Mouse (Mus musculus) MEL (cell line): Measurements from ENCODE around the gene Nos1. TPM values are rescaled to one million over a fixed set of nuclear protein-coding genes. Genes with fewer than 3 reads are reported as not detected.

ENCODE experiments used
- DNase-seq: peaks from one replicate; pipeline ENCODE4 v3.0.0; 2011; ENCODE audit warnings: low read depth, low spot score
- H3K27ac ChIP-seq: 2 replicates; pipeline ENCODE4 v1.5.1; 2012; ENCODE audit warnings: low read depth, mild to moderate bottlenecking, control low read depth, low read length, moderate library complexity; ENCODE audit not compliant: control insufficient read depth
- H3K27me3 ChIP-seq, 2 experiments: fragments of 150-350 bp in 1 of 2; sonication (generic) in 1 of 2; 2 replicates each; pipeline ENCODE4 v1.6.1; 2012; ENCODE audit warnings: low read length in 2 of 2, mild to moderate bottlenecking in 2 of 2, improper control_type of control experiment in 1 of 2, moderate library complexity in 1 of 2; ENCODE audit not compliant: insufficient read depth in 2 of 2, control insufficient read depth in 1 of 2
- H3K36me3 ChIP-seq, 2 experiments: 2 replicates each; pipeline ENCODE4 v1.6.1; 2012 to 2014; ENCODE audit warnings: low read length in 2 of 2, improper control_type of control experiment in 1 of 2, inconsistent platforms in 1 of 2, mild to moderate bottlenecking in 1 of 2; ENCODE audit not compliant: insufficient read depth in 2 of 2, control insufficient read depth in 1 of 2
- H3K4me1 ChIP-seq, 2 experiments: fragments of 150-350 bp in 1 of 2; sonication (generic) in 1 of 2; 2 replicates each; pipeline ENCODE4 v1.6.1; 2012; ENCODE audit warnings: low read length in 2 of 2, improper control_type of control experiment in 1 of 2, mild to moderate bottlenecking in 1 of 2; ENCODE audit not compliant: insufficient read depth in 2 of 2, control insufficient read depth in 1 of 2
- H3K4me3 ChIP-seq, 2 experiments: fragments of 150-350 bp in 1 of 2; sonication (generic) in 1 of 2; 2 replicates each; pipeline ENCODE4 v1.5.1; 2012; ENCODE audit warnings: low read depth in 2 of 2, low read length in 2 of 2, mild to moderate bottlenecking in 2 of 2, moderate library complexity in 2 of 2, control low read depth in 1 of 2, improper control_type of control experiment in 1 of 2; ENCODE audit not compliant: control insufficient read depth in 1 of 2, insufficient read depth in 1 of 2
- H3K79me2 ChIP-seq: 2 replicates; pipeline ENCODE4 v1.6.1; 2012; ENCODE audit warnings: mild to moderate bottlenecking, low read length, moderate library complexity; ENCODE audit not compliant: control insufficient read depth, poor library complexity, insufficient read depth
- H3K9ac ChIP-seq: 2 replicates; pipeline ENCODE4 v1.6.1; 2012; ENCODE audit warnings: low read depth, mild to moderate bottlenecking, control low read depth, low read length, moderate library complexity; ENCODE audit not compliant: control insufficient read depth, poor library complexity, severe bottlenecking
- H3K9me3 ChIP-seq: fragments of 150-350 bp; sonication (generic); replicated peaks from 2 replicates; pipeline ENCODE4 v1.6.1; 2012; ENCODE audit warnings: mild to moderate bottlenecking, low read length, improper control_type of control experiment, moderate library complexity; ENCODE audit not compliant: insufficient read depth
- BHLHE40 ChIP-seq: IDR thresholded peaks from 2 replicates; pipeline ENCODE4 v1.6.1; 2012; ENCODE audit warnings: low read depth, mild to moderate bottlenecking, inconsistent platforms, low read length, improper control_type of control experiment, borderline replicate concordance
- GABPA ChIP-seq: IDR thresholded peaks from 2 replicates; pipeline ENCODE4 v1.6.1; 2012; ENCODE audit warnings: low read depth, mild to moderate bottlenecking, inconsistent platforms, low read length, improper control_type of control experiment, moderate library complexity
- GATA1 ChIP-seq: IDR thresholded peaks from 2 replicates; pipeline ENCODE4 v1.6.1; 2011; ENCODE audit warnings: low read depth, low read length, improper control_type of control experiment
- MAFK ChIP-seq: IDR thresholded peaks from 2 replicates; pipeline ENCODE4 v1.6.1; 2011; ENCODE audit warnings: low read depth, mild to moderate bottlenecking, low read length, improper control_type of control experiment, borderline replicate concordance
- MEF2A ChIP-seq: IDR thresholded peaks from 2 replicates; pipeline ENCODE4 v1.6.1; 2014; ENCODE audit warnings: low read depth, mild to moderate bottlenecking, inconsistent platforms, low read length, improper control_type of control experiment; ENCODE audit not compliant: poor library complexity, insufficient replicate concordance, severe bottlenecking; ENCODE audit errors: extremely low read depth
- MXI1 ChIP-seq: IDR thresholded peaks from 2 replicates; pipeline ENCODE4 v1.6.1; 2011; ENCODE audit warnings: mild to moderate bottlenecking, low read depth, low read length, improper control_type of control experiment
- MYC ChIP-seq: IDR thresholded peaks from 2 replicates; pipeline ENCODE4 v1.6.1; 2011; ENCODE audit warnings: low read depth, mild to moderate bottlenecking, low read length, improper control_type of control experiment, moderate library complexity
- NRF1 ChIP-seq: IDR thresholded peaks from 2 replicates; pipeline ENCODE4 v1.6.1; 2014; ENCODE audit warnings: low read depth, mild to moderate bottlenecking, inconsistent platforms, low read length, improper control_type of control experiment, moderate library complexity; ENCODE audit not compliant: poor library complexity, insufficient read depth, severe bottlenecking
- POLR2A ChIP-seq, 2 experiments: IDR thresholded peaks; 2 replicates each; pipeline ENCODE4 v1.6.1; 2011 to 2012; ENCODE audit warnings: low read length in 2 of 2, mild to moderate bottlenecking in 2 of 2, control low read depth in 1 of 2, improper control_type of control experiment in 1 of 2, low read depth in 1 of 2, moderate library complexity in 1 of 2; ENCODE audit not compliant: control insufficient read depth in 1 of 2, insufficient read depth in 1 of 2, poor library complexity in 1 of 2
- RAD21 ChIP-seq: IDR thresholded peaks from 2 replicates; pipeline ENCODE4 v1.6.1; 2011; ENCODE audit warnings: mild to moderate bottlenecking, low read depth, low read length, improper control_type of control experiment
- RCOR1 ChIP-seq: IDR thresholded peaks from 2 replicates; pipeline ENCODE4 v1.6.1; 2012; ENCODE audit warnings: low read depth, mild to moderate bottlenecking, inconsistent platforms, low read length, improper control_type of control experiment
- SIN3A ChIP-seq: IDR thresholded peaks from 2 replicates; pipeline ENCODE4 v1.6.1; 2012; ENCODE audit warnings: low read length, improper control_type of control experiment, inconsistent platforms
- TBP ChIP-seq: IDR thresholded peaks from 2 replicates; pipeline ENCODE4 v1.8.0; 2011; ENCODE audit warnings: low read depth, low read length, improper control_type of control experiment
- USF1 ChIP-seq: IDR thresholded peaks from 2 replicates; pipeline ENCODE4 v1.6.1; 2014; ENCODE audit warnings: low read depth, mild to moderate bottlenecking, inconsistent platforms, low read length, improper control_type of control experiment, moderate library complexity
- ZC3H11A ChIP-seq: IDR thresholded peaks from 2 replicates; pipeline ENCODE4 v1.6.1; 2012; ENCODE audit warnings: low read depth, mild to moderate bottlenecking, inconsistent platforms, low read length, improper control_type of control experiment
- ZKSCAN1 ChIP-seq: IDR thresholded peaks from 2 replicates; pipeline ENCODE4 v1.6.1; 2012; ENCODE audit warnings: low read depth, mild to moderate bottlenecking, inconsistent platforms, low read length, improper control_type of control experiment, moderate library complexity
- polyA plus RNA-seq, 2 experiments: library from polyadenylated mRNA; stranded (reverse) in 1 of 2; unstranded in 1 of 2; fragments of >175 nt in 1 of 2; fragments of >200 nt in 1 of 2; gene quantifications; 2 replicates each; pipeline versions ENCODE4 v1.2.1 to v1.2.4; 2012; ENCODE audit warnings: low replicate concordance in 2 of 2, low read depth in 1 of 2; ENCODE audit not compliant: insufficient read length in 2 of 2, insufficient read depth in 1 of 2, missing spikeins in 1 of 2
- total RNA-seq: library from RNA; depleted of rRNA; stranded (reverse); fragments of 300-350 nt; gene quantifications from 2 replicates; pipeline ENCODE4 v1.2.3, GENCODE M21; 2012

The Nos1 gene
- total and polyA plus RNA-seq, 3 experiments: 0.35 to 1.5 TPM; not detected in 1

DNA sequence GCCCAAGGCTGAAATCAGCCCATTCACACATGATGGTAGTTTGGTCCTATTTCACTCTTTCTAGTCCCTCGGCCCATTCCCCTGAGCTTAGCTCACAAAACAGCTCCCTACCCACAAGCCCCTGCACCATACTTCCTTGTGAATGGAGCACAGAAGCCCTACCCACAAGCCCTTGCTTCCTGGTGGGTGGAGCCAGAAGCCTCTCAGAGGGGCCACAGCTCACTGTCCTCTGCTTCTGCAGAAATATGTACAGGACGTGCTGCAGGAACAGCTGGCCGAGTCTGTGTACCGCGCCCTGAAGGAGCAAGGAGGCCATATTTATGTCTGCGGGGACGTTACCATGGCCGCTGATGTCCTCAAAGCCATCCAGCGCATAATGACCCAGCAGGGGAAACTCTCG, 168.6 kb downstream of the Nos1 start:
- Histone ChIP-seq H3K27ac (no peak overlapping the region), H3K4me3 (peak overlapping the region; percentile 36 to 37; a peak in 3 of 4 replicates), H3K27me3 (no peaks in the 10 kb centered on the region), H3K9ac (no peak overlapping the region), H3K36me3 (no peaks in the 10 kb centered on the region), H3K4me1 (no peaks in the 10 kb centered on the region), H3K9me3 (no peaks in the 10 kb centered on the region), H3K79me2 (no peaks in the 10 kb centered on the region; the same call in 1 of the 2 replicates)
- DNase-seq: peak; percentile 41
- TF ChIP-seq GABPA (no peak), SIN3A (no peak), POLR2A (IDR thresholded peaks at IDR 0.05; ENCODE audit: control insufficient read depth in 1 of 2, insufficient read depth in 1 of 2, low read depth in 1 of 2, low read length in 2 of 2, poor library complexity in 1 of 2) (peak in 1 of 2 experiments; percentile 28; a peak in 1 of 4 replicates), MYC (no peak), USF1 (no peak)

DNA sequence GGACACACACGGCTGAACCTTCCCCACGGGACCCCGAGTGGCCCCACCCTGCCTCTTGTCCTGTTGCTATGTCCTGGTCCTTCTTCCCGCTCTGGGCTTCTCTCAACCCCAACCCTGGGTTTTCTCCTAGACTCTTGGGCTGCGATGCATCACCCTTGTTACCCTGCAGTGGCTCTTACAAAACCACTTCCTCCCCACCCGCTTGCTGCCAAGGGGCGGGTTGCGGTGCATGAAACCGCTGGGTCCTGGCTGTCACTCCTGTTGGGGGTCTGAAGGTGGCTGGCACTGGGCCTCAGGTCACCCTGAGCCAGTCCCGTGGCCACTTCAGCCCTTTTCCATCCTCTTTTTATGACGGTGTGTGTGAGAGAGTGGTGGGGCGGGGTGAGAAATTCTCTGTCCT, 173.1 kb downstream of the Nos1 start:
- Histone ChIP-seq H3K4me3 (no peak overlapping the region), H3K9me3 (no peaks in the 10 kb centered on the region), H3K9ac (no peak overlapping the region), H3K4me1 (no peaks in the 10 kb centered on the region), H3K27ac (no peak overlapping the region), H3K79me2 (no peaks in the 10 kb centered on the region; the same call in 1 of the 2 replicates), H3K36me3 (no peaks in the 10 kb centered on the region), H3K27me3 (no peaks in the 10 kb centered on the region)
- TF ChIP-seq BHLHE40: no peak
- TF ChIP-seq TBP: no peak
- DNase-seq: no peak

DNA sequence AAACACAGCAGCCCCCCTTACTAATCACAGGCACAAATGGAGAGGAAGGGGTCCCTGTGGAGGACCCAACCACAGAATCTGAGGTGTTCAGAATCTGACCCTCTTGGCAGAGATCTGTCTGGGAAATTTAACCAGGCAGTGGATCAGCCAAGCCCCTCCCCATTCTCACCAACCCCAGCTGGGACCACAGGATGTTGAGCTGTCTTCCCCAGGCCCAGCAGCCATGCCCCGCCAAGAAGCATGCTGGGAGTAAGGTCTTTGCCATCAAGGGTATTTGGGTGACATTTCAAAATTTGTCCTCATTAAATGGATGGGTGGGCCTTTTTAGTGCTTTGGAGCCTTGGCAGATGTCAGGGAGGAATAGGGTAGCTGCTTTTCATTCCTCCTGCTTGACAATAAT, 173.6 kb downstream of the Nos1 start:
- Histone ChIP-seq H3K9ac (no peak overlapping the region), H3K36me3 (no peaks in the 10 kb centered on the region), H3K9me3 (no peaks in the 10 kb centered on the region), H3K4me1 (no peaks in the 10 kb centered on the region), H3K27ac (no peak overlapping the region), H3K4me3 (no peak overlapping the region)
- DNase-seq: no peak
- no peak for TF ChIP-seq MXI1
- no peak for TF ChIP-seq ZKSCAN1
- no peak for TF ChIP-seq MEF2A
- TF ChIP-seq GATA1: no peak
- no peak for TF ChIP-seq POLR2A (IDR thresholded peaks at IDR 0.05; ENCODE audit: control insufficient read depth in 1 of 2, insufficient read depth in 1 of 2, low read depth in 1 of 2, low read length in 2 of 2, poor library complexity in 1 of 2)
- no peak for TF ChIP-seq NRF1
- no peak for TF ChIP-seq MAFK
- no peak for TF ChIP-seq RAD21
- no peak for TF ChIP-seq MYC
- TF ChIP-seq RCOR1: no peak
- TF ChIP-seq ZC3H11A: no peak
- TF ChIP-seq, all 39 proteins: peak for 0
- H3K27me3 ChIP-seq: no peaks in the 10 kb centered on the region
- H3K79me2 ChIP-seq: no peaks in the 10 kb centered on the region; the same call in 1 of the 2 replicates
